Mouse (Mus musculus) G1E-ER4 (cell line): ENCODE results near the gene Otulin. TPM values are rescaled to one million over a fixed set of nuclear protein-coding genes. Genes with fewer than 3 reads are reported as not detected.
A peak's percentile ranks its signal among the peaks of the same experiment; 100 is the strongest.

Experiments
- GATA1 ChIP-seq: IDR thresholded peaks from one replicate; pipeline ENCODE4 v1.8.0; 2012; ENCODE audit warnings: low read length, inconsistent platforms
- polyA plus RNA-seq: library from polyadenylated mRNA; stranded (reverse); fragments of >175 nt; gene quantifications from 2 replicates; pipeline ENCODE4 v1.2.3, GENCODE M21; 2012

Gene Otulin
- polyA plus RNA-seq, 1 experiment = 38.0 TPM

DNA sequence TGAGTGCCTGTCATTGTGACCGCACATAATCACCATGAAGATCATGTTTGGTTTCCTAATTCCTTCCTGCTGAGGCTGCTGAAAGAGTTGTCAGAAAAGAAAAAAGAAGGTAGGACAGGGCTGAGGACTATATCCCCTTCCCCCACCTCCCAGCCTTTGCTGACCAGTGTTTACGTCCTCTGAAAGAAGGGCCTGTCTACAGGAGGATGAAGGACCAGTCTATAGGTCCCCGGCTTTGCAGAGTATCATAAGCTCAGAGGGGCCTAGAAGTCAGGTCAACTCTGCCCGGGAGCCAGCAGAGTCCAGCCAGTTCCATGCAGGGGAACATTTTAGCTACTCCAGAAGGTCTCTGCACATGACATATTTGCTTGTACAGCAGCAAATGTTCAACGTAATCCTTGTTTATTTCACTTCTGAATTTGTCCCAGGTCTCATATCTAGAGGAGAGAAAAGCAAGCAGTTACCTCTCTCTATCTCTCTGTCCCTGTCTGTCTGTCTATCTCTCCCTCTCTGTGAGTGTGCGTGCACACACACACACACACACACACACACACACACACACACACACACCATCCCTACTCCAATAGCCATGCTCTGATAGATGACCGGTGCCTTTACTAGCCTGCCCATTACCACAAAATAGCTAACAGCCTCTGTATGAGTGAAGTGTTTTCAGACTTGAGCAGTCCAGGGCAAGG lies 133.0 kb downstream of the Otulin start:
- TF ChIP-seq GATA1 = peak; percentile 5

DNA sequence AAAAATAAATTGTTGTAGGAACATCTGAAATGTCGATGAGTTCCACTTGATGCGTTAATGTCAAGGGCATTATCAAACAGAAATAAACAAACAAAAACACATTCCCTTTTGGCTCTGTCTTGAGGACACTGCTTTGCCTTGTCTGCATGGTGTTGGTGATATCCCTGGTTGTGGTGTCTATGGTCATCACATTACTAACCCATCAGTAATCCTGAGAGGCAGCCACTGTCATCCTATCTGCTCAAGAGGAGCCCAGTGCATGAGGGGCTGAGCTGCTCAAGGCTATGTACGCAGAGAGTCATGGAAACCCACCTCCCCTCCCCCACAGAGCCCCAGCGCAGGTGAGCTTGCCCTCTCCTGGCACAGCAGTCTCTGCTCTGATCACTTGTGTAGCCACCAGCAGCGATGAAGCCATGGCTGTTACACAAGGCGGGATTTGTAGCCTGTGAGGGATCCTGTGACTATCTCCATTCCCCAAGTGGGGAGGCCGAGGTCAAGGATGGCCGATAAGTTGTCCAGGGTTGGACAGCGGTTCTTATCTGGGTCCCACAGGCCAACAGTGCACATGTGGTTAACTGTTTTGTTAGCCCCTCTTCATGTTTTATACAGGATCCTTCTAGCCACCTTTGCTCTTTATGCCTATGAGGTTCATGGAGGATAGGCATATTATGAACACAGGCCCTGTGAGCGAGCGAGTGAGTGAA lies 133.7 kb downstream of the Otulin start:
- TF ChIP-seq GATA1 = peak; percentile 94

DNA sequence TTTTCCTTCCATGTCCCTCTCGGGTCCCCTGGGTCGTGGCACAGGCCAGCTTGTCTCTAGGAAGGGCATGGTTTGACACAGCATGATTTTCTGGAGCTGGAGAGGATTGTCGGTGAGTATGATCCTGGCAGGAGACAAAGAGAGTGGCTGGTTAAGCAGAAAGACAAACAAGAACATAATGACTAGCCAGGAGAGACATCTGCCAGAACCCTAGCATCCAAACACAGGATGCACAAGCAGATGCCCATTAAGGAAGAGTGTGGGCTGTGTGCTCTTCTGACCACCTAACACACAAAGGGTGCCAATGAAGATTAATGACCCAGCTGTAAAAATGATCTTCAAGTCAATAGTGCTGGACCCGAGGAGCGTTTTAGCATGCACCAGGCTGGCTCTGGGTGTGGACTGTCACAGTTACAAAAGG lies 134.5 kb downstream of the Otulin start:
- TF ChIP-seq GATA1 = no peak

GRCm38 (mm10) chr15:27493516-27493915 lies 137.0 kb downstream of the Otulin start:
- no peak for TF ChIP-seq GATA1

- TF ChIP-seq GATA1 = no peak
Observed at GRCm38 (mm10) chr15:27492734-27493133, 137.8 kb downstream of the Otulin start.

Other genes with a start within 250 kb of the Otulin start
- gene Ank, start 164.0 kb downstream of the Otulin start, polyA plus RNA-seq = 20.5 and 21.7 TPM in 2 replicates
- not detected in 2 replicates for gene Otulinl, start 50.9 kb upstream of the Otulin start, polyA plus RNA-seq